Mouse (Mus musculus) natural killer cell, adult 2 months (primary cell): ENCODE data around the gene Wdr63.

Experiments
- DNase-seq, 2 experiments: peaks; one replicate each; pipeline ENCODE4 v3.0.0; 2022; ENCODE audit warnings: low spot score in 2 of 2

Wdr63 gene

GRCm38 (mm10) chr3:146053082-146053814 is 54.7 kb downstream of the Wdr63 start:
- no peak for DNase-seq

- DNase-seq: no peak
These were observed 56.5 kb downstream of the Wdr63 start for GRCm38 (mm10) chr3:146051277-146052007.

GRCm38 (mm10) chr3:146049951-146050350 is 58.0 kb downstream of the Wdr63 start:
- no peak for DNase-seq

- peak in 1 of 2 experiments; percentile 25 for DNase-seq
These were observed 60.2 kb downstream of the Wdr63 start for GRCm38 (mm10) chr3:146047704-146048207.

- no peak for DNase-seq
These were observed 61.9 kb downstream of the Wdr63 start for GRCm38 (mm10) chr3:146046076-146046475.

- DNase-seq: no peak
These were observed 63.0 kb downstream of the Wdr63 start for GRCm38 (mm10) chr3:146044977-146045376.

- DNase-seq: no peak
These were observed 66.5 kb downstream of the Wdr63 start for GRCm38 (mm10) chr3:146041382-146041781.

- peak in 1 of 2 experiments; percentile 5 for DNase-seq
These were observed 68.6 kb downstream of the Wdr63 start for GRCm38 (mm10) chr3:146039132-146039903.

GRCm38 (mm10) chr3:146037906-146038305 is 70.0 kb downstream of the Wdr63 start:
- no peak for DNase-seq

GRCm38 (mm10) chr3:146032976-146033375 is 75.0 kb downstream of the Wdr63 start:
- DNase-seq: no peak

- no peak for DNase-seq
These were observed 77.6 kb downstream of the Wdr63 start for GRCm38 (mm10) chr3:146030255-146030836.

GRCm38 (mm10) chr3:146029234-146029633 is 78.7 kb downstream of the Wdr63 start:
- no peak for DNase-seq

- DNase-seq: no peak
These were observed 79.5 kb downstream of the Wdr63 start for GRCm38 (mm10) chr3:146028406-146028805.

GRCm38 (mm10) chr3:146027116-146027515 is 80.8 kb downstream of the Wdr63 start:
- DNase-seq: no peak

GRCm38 (mm10) chr3:146025499-146025898 is 82.4 kb downstream of the Wdr63 start:
- no peak for DNase-seq

GRCm38 (mm10) chr3:146024746-146025145 is 83.2 kb downstream of the Wdr63 start:
- no peak for DNase-seq

- DNase-seq: no peak
These were observed 85.7 kb downstream of the Wdr63 start for GRCm38 (mm10) chr3:146022232-146022631.

GRCm38 (mm10) chr3:146017521-146017920 is 90.4 kb downstream of the Wdr63 start:
- no peak for DNase-seq

GRCm38 (mm10) chr3:146016979-146017378 is 91.0 kb downstream of the Wdr63 start:
- no peak for DNase-seq

GRCm38 (mm10) chr3:146014321-146014720 is 93.6 kb downstream of the Wdr63 start:
- no peak for DNase-seq

- DNase-seq: no peak
These were observed 94.4 kb downstream of the Wdr63 start for GRCm38 (mm10) chr3:146013490-146013889.
